Mouse (Mus musculus) liver, embryonic 16.5 days (tissue): Measurements from ENCODE around the gene Hmgn1. TPM values are rescaled to one million over a fixed set of nuclear protein-coding genes. Genes with fewer than 3 reads are reported as not detected.
"Not testable (repeated sequence)": the region's sequence is repeated elsewhere in the genome, so short reads cannot be mapped to it uniquely, and the experiment has no call there.

Experiments used
- ATAC-seq: fragments of 200-750 bp; cut with Nextera tagmentation; 2 replicates; pipeline ENCODE4 v1.8.0; 2017; ENCODE audit warnings: low read depth, mild to moderate bottlenecking, moderate number of reproducible peaks, moderate library complexity
- H3K27ac ChIP-seq: fragments of 300-500 bp; sonication (generic); 2 replicates; pipeline ENCODE4 v1.5.1; 2014; ENCODE audit warnings: mild to moderate bottlenecking, low read length
- H3K27me3 ChIP-seq: fragments of 300-500 bp; sonication (generic); 2 replicates; pipeline ENCODE4 v1.6.1; 2014; ENCODE audit warnings: low read depth, low read length, mixed read lengths; ENCODE audit not compliant: control insufficient read depth, insufficient read depth
- H3K36me3 ChIP-seq: fragments of 300-500 bp; sonication (generic); 2 replicates; pipeline ENCODE4 v1.6.1; 2014; ENCODE audit warnings: mild to moderate bottlenecking; ENCODE audit not compliant: control insufficient read depth, insufficient read depth
- H3K4me1 ChIP-seq: fragments of 300-500 bp; sonication (generic); 2 replicates; pipeline ENCODE4 v1.6.1; 2014; ENCODE audit warnings: low read depth, low read length, mixed read lengths; ENCODE audit not compliant: control insufficient read depth
- H3K4me2 ChIP-seq: fragments of 300-500 bp; sonication (generic); 2 replicates; pipeline ENCODE4 v1.6.1; 2014; ENCODE audit warnings: low read depth, low read length, mixed read lengths
- H3K4me3 ChIP-seq: fragments of 300-500 bp; sonication (generic); 2 replicates; pipeline ENCODE4 v1.5.1; 2014; ENCODE audit warnings: low read depth, mild to moderate bottlenecking, low read length
- H3K9ac ChIP-seq: fragments of 300-500 bp; sonication (generic); 2 replicates; pipeline ENCODE4 v1.6.1; 2014; ENCODE audit warnings: low read depth, low read length
- H3K9me3 ChIP-seq: fragments of 300-500 bp; sonication (generic); replicated peaks from 2 replicates; pipeline ENCODE4 v1.6.1; 2016; ENCODE audit warnings: low read length; ENCODE audit not compliant: control insufficient read depth
- WGBS: fragments of 180-500 bp; shearing (Covaris S2); extraction: QIAGEN DNeasy Blood & Tissue Kit; methylation state at CpG from one replicate; pipeline ENCODE4 v1.1.7; 2014; ENCODE audit not compliant: insufficient replicate concordance; 5-methylcytosine and 5-hydroxymethylcytosine counted together
- polyA plus RNA-seq: library from polyadenylated mRNA; unstranded; fragments of >200 nt; fragmentation: Nextera tagmentation; extraction: Ambion mirVana; gene quantifications from 2 replicates; pipeline ENCODE4 v1.2.1, GENCODE M21; 2015

Hmgn1 gene
- polyA plus RNA-seq, 1 experiment from 2014 or later = 89.0 TPM

DNA sequence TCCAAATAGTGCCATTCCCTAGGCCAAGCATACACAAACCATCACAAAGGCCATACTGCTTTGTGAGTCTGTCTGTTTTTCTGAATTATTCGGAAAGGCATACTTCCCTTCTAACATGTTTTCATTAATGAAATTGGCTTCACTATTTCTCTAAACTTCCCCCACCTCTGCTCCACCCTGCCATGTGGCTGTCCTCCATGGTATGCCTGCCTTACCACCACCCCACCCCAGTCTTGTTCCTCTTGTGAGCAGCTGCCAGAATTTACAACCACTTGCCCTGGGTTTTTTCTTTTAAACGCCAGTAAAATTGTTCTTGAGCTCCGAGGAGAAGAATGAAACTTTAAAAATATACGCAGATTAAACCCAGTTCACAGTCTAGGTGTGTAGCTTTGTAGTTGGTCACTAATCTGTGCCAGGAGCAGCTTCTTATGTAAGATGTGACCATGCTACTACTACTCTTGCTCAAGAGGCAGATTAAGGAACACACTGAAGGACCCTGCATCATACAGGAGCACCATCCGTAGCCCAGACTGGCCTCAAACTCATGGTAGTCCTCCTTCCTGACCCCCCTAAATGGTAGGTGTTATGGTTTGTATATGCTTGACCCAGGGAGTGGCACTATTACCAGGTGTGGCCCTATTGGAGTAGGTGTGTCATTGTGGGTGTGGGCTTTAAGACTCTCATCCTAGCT lies 16.7 kb downstream of the Hmgn1 start:
- Histone ChIP-seq H3K27ac (no peak overlapping the region), H3K4me1 (no peaks in the 10 kb centered on the region), H3K4me2 (no peak overlapping the region), H3K36me3 (no peaks in the 10 kb centered on the region), H3K27me3 (no peaks in the 10 kb centered on the region), H3K9me3 (no peaks in the 10 kb centered on the region), H3K4me3 (no peak overlapping the region), H3K9ac (no peak overlapping the region)
- no peak for ATAC-seq
- WGBS = 63% methylated on average over 5 of the region's 5 CpGs

DNA sequence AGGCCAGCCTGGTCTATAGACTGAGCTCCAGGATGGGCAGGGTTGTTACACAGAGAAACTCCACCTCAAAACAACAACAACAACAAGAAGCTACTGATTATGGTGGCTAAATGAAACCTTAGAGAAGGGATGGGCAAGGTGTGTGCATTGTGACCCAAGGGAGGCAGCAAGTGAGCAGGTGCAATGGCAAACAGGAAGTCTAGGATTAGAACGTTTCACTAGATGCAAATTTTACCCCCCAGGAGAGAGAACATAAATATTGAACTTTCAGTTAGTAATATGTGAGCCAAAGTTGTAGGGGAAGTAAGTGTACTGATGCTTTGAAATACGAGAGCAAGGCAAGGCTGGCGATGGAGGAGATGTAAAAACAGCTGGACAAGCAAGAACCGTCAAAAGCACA lies 17.9 kb downstream of the Hmgn1 start:
- no peak for ATAC-seq
- Histone ChIP-seq H3K27me3 (no peaks in the 10 kb centered on the region), H3K36me3 (no peaks in the 10 kb centered on the region), H3K4me1 (no peaks in the 10 kb centered on the region), H3K9me3 (no peaks in the 10 kb centered on the region), H3K9ac (no peak overlapping the region), H3K4me3 (no peak overlapping the region), H3K4me2 (no peak overlapping the region), H3K27ac (no peak overlapping the region)
- WGBS = 46% methylated on average over 4 of the region's 4 CpGs

DNA sequence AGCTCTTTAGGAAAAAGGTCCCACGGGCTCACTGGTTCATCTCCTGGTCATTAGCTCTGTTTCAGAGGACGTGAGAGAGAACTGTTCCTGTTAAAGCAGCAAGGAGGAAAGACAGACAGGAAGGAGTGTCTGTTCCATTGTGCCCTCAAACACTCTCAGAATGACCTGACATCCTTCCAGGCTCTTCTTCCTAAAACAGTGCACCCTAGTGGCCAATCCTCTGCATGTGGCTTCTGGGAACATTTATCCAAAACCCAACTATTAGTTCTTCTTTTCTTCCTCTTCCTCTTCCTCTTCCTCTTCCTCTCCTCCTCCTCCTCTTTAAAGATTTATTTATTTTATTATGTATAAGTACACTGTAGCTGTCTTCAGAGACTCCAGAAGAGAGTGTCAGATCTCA lies 24.5 kb downstream of the Hmgn1 start:
- no peak overlapping the region for H3K4me3 ChIP-seq
- 23% methylated on average over 2 of the region's 2 CpGs for WGBS
- no peaks in the 10 kb centered on the region for H3K27me3 ChIP-seq
- ATAC-seq = no peak
- H3K27ac ChIP-seq = no peak overlapping the region
- H3K36me3 ChIP-seq = no peaks in the 10 kb centered on the region
- no peak overlapping the region for H3K9ac ChIP-seq
- H3K4me1 ChIP-seq = no peaks in the 10 kb centered on the region
- H3K4me2 ChIP-seq = no peak overlapping the region
- H3K9me3 ChIP-seq = no peaks in the 10 kb centered on the region

DNA sequence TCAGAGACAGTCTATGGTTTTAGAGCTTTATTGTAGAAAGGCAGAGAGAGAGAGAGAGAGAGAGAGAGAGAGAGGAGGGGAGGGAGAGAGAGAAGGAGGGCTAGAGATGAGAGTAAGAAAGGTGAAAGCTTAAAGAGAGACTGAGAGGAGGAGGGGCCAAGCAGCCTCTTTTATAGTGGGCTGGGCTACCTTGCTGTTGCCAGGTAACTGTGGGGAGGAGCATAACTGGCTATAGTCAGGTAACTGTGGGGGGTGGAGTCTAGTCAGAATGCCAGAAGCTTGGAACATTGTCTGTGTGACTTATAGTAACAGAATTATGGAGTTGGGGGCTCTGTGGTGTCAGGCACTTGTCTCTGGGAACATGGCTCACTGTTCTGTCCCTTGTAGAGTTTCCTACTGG lies 29.7 kb downstream of the Hmgn1 start:
- H3K4me1 ChIP-seq, H3K27ac ChIP-seq, H3K9me3 ChIP-seq, H3K4me3 ChIP-seq, ATAC-seq, H3K4me2 ChIP-seq, H3K36me3 ChIP-seq, H3K27me3 ChIP-seq, H3K9ac ChIP-seq: not testable (repeated sequence)

DNA sequence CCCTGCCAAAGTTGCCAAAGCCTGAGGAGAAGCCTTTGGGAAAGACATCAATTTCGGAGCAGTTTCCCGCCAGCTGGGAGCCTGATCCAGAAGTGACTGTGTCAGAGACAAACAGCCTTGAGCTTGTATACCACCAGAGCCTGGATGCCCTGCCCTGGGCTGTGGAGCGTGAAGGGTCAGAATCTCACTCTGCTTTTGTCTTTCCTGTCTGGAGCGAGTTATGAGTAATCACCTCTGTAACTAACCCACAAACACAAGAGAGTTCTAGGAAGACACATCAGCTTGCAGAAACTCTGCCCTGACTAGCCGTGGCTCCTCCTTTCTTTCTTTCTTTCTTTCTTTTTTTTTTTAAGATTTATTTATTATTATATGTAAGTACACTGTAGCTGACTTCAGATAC lies 31.6 kb downstream of the Hmgn1 start:
- no peaks in the 10 kb centered on the region for H3K27me3 ChIP-seq
- H3K4me3 ChIP-seq = no peak overlapping the region
- H3K4me1 ChIP-seq = no peaks in the 10 kb centered on the region
- ATAC-seq = no peak
- H3K27ac ChIP-seq = no peak overlapping the region
- 65% methylated on average over 5 of the region's 5 CpGs for WGBS
- H3K4me2 ChIP-seq = no peak overlapping the region
- no peaks in the 10 kb centered on the region for H3K36me3 ChIP-seq
- no peaks in the 10 kb centered on the region for H3K9me3 ChIP-seq
- no peak overlapping the region for H3K9ac ChIP-seq

DNA sequence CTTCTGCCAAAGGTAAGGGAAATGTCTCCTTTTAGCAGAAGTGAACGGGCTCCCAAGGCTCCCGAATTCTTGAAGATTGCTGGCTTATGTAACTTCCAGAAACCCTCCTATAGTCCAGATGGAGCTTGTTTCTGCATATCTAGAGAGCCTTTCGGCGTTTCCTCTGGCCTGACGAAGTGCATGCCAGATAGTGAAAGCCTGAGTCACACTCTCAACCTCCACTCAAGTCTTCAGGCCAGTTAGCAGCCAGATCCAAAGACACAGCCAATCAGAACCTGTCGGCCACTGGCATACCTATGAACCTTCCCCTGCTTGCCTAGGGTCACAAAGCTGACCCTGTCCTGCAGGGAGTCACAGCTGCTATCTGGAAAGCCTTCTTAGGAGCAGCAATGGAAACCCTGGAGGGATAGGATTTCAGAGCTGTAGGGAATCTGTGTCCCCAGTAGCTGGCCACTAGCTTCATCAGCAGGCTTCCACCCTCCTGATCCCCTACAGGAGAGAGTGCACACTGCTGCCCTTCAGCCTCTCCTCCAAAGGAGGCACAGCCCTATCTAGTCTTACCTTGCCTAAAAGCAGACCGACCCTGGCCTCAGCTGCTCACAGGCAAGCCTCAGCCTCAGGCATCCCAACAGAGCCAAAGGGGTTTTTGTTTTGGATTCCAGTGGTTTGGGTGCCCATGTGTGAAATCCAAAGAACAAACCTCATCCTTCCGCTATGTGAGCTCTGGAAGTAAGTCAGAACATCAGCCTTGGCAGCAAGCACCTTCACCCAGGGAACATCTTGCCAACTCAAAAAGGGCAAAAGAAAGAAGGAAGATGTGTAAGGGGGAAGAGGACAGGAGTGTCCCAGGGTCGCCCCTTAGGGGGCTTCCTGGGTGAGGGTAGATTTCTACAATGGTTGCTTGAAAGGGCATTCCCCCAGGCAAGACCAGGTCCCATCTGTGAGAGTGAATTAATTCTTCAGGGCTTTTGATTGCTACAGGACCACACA lies 35.7 kb downstream of the Hmgn1 start:
- Histone ChIP-seq H3K9me3 (no peaks in the 10 kb centered on the region), H3K27me3 (no peaks in the 10 kb centered on the region), H3K4me3 (no peak overlapping the region), H3K4me1 (no peaks in the 10 kb centered on the region), H3K9ac (no peak overlapping the region), H3K4me2 (no peak overlapping the region), H3K27ac (no peak overlapping the region), H3K36me3 (no peaks in the 10 kb centered on the region)
- whole genome bisulfite sequencing = 39% methylated on average over 9 of the region's 9 CpGs
- peak; percentile 37; the same call in 1 of the 2 replicates for ATAC-seq

DNA sequence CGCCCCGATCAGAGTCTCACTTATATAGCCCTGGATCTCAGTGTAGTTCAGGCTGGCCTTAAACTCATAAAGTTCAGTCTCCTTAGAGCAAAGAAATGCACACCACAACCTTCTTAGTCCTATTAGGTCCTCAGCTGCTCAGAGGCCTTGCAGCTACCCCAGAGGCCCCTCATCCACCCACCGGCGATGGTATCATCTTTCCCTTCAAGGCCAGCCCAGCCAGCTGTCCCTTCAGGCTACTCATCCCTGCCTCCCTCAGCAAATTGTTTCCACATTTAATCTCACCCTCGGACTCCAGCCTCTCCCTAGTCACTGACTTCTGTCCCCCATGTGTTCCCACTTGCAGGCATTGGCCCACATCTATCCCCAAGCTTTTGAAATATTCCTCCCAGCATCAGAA lies 39.4 kb downstream of the Hmgn1 start:
- Histone ChIP-seq H3K9ac (no peak overlapping the region), H3K27ac (no peak overlapping the region), H3K4me2 (no peak overlapping the region), H3K9me3 (no peaks in the 10 kb centered on the region), H3K36me3 (no peaks in the 10 kb centered on the region), H3K4me3 (no peak overlapping the region), H3K4me1 (no peaks in the 10 kb centered on the region; the same call in 1 of the 2 replicates), H3K27me3 (peaks cover 9% of the 10 kb centered on the region)
- 63% methylated on average over 5 of the region's 5 CpGs for WGBS
- no peak for ATAC-seq

DNA sequence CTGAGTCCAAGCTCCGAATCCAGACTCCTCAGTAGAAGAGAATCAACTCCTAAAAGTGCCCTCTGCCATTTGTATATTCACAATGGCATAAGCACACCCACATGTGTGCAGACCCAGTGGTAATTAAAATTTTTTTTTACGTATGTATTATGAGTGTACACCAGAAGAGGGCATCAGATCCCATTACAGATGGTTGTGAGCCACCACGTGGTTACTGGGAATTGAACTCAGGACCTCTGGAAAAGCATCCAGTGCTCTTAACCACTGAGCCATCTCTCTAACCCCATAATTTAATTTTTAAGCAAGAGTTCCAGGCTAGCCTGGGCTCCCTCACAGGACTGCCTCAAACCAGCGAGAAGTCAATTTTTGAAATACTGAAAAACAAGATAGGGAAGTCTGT lies 40.1 kb downstream of the Hmgn1 start:
- no peak overlapping the region for H3K9ac ChIP-seq
- H3K9me3 ChIP-seq = no peaks in the 10 kb centered on the region
- ATAC-seq = no peak
- WGBS = 51% methylated on average over 4 of the region's 4 CpGs
- H3K4me3 ChIP-seq = no peak overlapping the region
- peaks cover 2% of the 10 kb centered on the region; the same call in 1 of the 2 replicates for H3K4me1 ChIP-seq
- no peak overlapping the region for H3K27ac ChIP-seq
- no peaks in the 10 kb centered on the region for H3K36me3 ChIP-seq
- H3K27me3 ChIP-seq = peaks cover 16% of the 10 kb centered on the region
- H3K4me2 ChIP-seq = no peak overlapping the region

DNA sequence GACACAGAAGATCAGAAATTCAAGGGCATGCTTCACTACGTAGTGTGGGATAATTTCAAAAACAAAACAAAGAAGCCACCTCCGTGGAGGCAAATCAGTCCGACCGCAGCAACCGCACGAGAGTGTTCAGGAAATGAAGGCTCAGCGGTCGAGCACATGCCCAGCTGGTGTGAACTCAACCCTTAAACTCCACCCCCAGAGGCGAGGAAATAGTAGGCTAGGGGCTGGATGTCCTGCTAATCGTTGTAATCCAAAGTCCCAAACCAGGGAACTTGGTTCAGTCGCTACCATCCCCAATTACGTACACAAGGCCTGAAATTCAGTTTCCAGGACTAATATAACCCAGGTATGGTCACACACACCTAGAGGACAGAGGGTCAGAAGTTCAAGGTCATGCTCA lies 40.5 kb downstream of the Hmgn1 start:
- Histone ChIP-seq H3K27ac (no peak overlapping the region), H3K9me3 (no peaks in the 10 kb centered on the region), H3K27me3 (peaks cover 19% of the 10 kb centered on the region), H3K36me3 (no peaks in the 10 kb centered on the region), H3K4me1 (peaks cover 2% of the 10 kb centered on the region; the same call in 1 of the 2 replicates), H3K9ac (no peak overlapping the region), H3K4me3 (no peak overlapping the region), H3K4me2 (no peak overlapping the region)
- WGBS = 30% methylated on average over 12 of the region's 12 CpGs
- ATAC-seq = no peak
